Mouse (Mus musculus) mouse embryonic stem cell (cell line): Measurements from ENCODE around the gene Ergic1.

Experiments
- in situ Hi-C, 2 experiments: fragments of 300-500 bp; cut with MboI; formaldehyde crosslinking; loops; 1 replicate in 1 of 2; 3 replicates in 1 of 2; pipeline ENCODE4 v1.14.3; 2019 to 2020; ENCODE audit warnings: low sequenced_read_pairs in 2 of 2, low pct_unique_long_range_greater_than_20kb in 1 of 2, mixed read lengths in 1 of 2; ENCODE audit not compliant: unreplicated experiment in 1 of 2

Gene Ergic1

DNA sequence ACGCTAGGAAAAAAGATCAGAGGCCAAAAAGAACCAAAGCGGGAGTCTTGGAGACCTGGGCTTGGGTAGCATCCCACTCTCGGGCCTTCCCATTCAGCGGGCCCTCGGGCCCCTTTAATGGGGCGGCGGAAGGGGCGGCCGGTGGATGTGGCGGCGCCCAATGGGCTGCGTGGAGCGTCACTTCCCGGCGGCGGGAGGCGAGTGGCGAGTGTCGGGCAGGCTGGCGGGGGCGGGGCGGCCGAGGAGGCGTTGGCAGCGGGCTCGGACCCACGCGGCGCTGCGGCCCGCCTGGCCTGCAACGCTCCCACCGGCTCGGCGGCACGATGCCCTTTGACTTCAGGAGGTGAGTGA lies at the start of gene Ergic1:
Ergic1 (plus strand) TSS at position 200 of the 351 bp plus-strand sequence.
- in situ Hi-C loops, result no loop called here

DNA sequence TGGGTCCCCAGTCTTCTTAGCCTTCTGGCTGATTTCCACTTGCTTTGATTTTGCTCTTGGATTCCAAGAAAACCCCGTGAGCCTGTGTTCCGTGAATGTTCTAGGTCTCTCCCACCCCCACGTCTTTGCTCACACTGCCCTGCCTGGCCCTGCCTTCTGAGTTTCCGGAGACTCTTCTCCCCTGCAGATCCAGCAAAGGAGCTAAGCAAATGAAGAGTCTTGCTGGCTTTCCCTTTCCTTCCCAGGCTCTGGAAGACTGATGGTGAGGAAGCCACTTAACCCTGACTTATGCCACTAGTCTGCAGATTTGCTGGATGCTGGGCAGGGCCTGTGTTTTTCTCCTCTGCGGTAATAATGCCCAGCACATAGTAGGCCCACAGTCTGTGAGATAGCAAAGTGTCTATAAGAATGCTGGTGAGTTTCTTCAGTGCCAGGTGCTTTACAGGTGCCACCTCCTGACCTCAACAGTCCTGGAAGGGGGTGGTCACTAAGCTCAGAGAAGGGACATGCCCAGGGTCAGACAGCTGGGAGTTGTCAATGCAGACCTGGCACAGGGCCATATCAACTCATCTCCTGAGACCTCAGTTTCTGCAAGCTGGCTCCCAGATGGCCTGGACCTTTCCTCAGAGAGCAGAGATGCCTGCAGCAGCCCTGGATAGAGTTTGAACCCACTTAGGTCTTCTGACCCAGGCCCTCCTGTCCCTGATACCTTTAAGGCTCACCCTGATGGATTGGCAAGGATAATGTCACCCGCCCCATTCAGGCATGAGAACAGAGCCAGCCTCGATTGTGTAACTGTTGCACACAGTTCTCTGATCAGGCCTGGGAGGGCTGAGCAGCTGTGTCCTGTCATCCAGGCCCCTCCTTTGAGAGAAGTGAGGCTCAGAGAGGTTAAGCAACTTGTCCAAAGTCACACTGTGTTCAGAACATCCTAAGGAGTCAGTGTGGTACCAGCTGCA lies 49.2 kb upstream of the Ergic1 start:
- in situ Hi-C loops, result no loop called here

DNA sequence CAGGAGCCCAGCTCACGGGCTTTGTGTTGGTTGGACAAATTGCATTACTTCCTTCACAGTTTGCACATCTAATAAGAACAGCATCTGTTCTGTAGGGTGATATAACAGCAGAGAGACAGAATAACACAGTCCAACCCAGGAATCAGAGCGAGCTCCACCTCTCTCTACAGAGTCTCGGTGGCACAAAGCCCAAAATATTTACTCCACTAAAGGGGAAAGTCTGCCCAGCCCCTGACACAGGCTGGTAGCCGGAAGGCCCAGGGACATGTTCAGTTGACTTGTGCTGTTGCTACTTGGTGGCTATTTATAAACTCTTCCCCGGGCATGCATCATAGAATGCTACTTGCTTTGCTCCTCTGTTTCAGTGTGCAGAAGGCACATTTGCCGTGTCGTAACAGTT lies 48.3 kb upstream of the Ergic1 start:
- in situ Hi-C loops, result no loop called here

DNA sequence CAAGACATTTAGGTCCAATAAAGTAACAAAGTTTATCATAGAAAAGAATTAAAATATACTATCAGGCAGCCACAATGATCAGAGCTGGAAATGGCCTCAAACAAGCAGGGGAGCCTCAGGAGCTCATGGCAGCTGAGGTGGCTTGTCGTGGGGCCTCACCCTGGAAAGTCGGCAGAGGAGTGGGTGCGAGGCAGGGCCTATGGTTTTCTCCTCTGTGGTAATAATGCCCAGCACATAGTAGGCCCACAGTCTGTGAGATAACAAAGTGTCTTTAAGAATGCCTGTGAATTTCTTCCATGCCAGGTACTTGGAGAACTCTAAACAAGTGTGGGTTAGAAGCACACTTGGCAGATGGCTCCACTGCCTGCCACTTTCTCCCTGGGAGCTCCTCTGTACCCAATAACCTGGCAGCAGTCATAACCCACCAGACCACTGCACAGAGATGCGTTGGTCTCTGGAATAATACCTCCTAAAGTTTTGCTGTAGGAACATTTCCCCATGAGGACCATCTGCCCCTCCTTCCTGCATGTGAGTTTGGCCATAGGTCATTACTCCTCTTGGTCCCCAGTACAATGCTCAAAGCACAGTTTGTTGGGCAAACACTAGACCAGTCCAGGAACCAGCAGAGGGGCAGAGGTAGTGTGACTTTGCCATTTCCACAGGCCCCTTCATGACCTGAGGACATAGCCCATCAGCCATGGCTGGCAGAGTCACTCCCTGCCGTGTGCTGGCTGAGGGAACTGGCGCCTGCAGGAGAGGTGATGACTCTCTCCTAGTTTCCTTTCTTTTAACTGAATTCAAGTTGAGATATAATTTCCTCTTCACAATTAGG lies 47.6 kb upstream of the Ergic1 start:
- in situ Hi-C loops, result no loop called here

DNA sequence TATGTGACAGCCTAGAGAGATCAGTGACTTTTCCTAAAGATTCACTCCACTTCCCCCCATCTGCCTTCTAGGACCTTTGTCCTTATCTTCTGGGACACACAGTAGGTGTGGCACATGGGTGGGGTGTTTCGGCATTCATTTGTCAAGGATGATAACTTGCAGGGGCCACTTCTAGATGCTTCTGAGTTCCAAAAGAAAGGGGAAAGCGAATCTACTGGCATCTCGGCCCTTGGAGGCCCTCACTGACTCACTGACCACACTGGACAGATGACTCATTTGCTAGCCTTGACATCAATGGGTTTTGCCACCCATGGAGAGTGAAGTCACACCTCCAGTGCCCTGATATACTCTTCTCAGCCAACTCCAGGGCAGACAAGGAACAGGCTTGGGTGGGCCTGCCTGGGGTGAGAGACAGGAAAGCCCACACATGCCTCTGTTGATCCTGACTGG lies 46.7 kb upstream of the Ergic1 start:
- in situ Hi-C loops, result no loop called here

DNA sequence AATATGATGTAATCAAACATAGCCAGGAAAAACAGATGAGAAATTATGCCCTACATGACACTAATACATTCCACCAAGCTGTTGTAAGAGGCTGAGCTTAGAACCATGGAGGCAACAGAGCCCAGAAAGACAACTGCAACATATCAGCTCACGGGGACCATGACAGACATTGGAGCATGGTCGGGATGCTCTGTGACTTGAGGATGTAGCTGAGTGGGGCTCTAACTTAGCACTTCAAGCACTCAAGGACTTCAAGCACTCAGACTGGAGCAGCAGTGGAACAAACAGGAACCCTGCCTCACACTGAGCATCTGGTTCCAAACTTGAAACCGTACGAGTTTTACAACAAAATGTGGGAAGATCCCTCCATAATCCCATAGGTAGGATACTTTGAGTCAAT lies 45.6 kb upstream of the Ergic1 start:
- in situ Hi-C loops, result no loop called here

DNA sequence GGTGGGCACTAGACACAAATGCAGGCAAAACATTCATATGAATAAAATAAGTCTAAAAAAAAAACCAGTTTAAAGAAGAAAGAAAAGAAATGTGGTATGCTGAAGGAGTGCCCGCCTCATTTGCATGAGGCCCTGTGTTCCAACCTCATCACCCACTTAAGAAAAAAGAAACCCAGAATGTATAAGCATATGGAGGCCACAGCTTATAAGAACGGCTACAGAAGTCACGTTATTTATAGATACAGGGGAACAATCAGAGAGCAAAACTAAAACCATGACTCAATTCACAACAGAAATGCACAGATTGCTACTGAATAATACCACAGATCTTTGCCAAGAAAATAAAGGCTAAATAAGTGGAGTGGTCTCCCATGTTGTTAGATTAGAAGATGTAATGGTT lies 43.0 kb upstream of the Ergic1 start:
- in situ Hi-C loops, result no loop called here

DNA sequence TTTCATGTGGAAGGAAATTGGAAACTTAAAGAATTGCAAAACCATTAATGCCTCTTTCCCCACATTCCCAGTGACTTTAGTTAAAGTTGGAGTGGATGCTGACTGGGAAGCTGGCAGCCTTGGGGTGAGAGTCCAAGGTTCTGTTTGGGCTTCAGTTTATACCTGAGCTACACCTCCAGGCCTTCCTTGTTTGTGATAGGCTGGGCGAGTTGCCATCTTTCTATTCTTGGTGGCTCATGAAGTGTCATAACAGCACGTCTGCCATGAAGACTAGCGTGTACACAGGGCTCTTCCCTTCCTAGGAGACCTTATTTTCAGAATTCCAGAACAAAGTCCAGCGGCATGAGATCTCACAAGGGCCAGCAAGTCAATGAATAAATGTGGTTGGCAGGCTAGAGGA lies 38.6 kb upstream of the Ergic1 start:
- in situ Hi-C loops, result no loop called here

DNA sequence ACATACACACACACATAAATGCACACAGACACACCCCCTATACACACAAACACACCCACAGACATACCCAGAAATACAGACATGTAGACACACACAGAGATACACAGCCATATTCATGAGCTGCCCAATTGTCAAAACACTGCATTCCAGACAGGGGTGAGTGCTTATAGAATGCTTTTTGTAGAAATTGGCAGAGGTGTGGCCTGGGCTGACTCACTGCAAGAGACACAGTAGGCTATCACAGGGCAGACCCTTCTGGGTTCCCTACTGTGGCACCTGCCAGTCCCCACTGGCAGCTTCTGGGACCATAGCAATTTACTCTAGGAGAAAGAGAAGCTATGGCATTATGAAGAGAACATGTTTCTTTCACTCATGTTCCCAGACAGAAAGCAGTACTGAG lies 37.0 kb upstream of the Ergic1 start:
- in situ Hi-C loops, result no loop called here

DNA sequence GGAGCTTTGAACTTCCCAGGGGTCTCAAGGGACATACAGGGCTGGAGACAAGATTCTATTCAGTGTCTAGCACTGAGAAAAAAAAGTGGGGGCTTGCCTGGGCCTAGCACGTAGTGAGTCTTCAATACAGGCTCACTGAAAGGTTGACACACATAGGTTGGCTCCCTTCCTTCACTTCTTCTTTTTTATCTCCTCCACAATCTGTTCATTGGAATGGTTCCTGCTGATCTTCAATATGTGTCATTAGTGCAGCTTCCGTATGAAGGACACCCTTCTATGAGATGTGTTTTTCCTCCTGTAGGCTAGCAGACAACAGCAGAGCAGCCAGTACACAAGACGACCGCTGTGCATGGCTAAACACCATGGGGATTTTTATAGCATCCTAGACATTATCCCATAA lies 36.5 kb upstream of the Ergic1 start:
- in situ Hi-C loops, result no loop called here

DNA sequence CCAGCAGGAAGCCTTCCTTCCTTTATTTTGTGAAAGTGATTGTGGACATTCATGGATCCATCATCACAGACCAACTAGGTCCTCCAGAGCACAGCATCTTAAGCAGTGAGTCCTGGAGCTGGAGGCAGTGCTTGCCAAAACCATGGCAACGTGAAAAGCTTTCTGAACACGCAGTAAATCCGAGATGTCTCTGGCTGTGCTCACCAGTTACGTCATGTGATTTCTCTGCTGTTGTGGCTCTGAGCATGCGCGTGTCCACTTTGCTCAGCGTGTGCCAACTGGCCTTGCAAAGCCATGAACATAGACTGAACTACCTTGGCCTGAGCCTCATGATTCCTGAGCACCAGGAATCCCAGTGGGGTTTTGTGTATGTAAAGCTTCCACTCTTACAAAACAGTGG lies 36.0 kb upstream of the Ergic1 start:
- in situ Hi-C loops, result no loop called here

DNA sequence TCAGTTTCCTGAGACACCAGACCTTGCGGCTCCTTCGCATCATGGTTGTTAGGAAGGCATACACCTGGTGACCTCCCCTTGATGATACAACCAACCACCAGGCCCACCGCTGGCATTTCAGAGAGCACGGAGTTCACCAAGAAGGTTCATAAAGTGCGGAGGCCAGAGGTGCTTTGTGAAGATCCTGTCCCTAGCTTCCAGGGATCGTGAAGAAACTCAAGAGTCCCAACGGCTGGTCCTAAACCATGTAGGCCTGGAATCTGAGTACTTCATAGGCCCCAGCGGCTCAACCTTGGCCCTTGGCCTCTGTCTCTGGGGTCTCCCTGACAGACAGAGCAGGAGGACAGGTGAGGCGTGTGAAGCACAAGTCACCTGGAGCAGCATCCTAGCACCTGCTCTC lies 34.0 kb upstream of the Ergic1 start:
- in situ Hi-C loops, result no loop called here

DNA sequence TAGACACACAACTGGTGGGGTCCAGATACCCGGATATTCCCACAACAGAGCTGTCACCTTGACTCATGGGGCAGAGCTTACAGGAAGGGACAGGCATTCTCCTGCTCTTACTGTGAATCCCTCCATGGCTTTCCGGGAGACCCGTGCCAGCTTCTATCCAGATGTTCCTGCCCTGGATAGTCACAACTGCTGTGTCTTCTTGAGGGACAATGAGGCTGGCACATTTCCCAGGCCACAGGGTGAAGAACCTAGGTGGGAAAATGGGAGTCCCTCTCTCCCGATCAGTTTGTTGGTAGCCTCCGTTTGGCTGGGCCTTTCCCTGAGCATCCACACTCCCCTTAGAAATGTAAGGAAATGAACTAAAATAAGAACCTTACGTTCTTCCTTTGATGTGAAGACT lies 32.5 kb upstream of the Ergic1 start:
- in situ Hi-C loops, result no loop called here

DNA sequence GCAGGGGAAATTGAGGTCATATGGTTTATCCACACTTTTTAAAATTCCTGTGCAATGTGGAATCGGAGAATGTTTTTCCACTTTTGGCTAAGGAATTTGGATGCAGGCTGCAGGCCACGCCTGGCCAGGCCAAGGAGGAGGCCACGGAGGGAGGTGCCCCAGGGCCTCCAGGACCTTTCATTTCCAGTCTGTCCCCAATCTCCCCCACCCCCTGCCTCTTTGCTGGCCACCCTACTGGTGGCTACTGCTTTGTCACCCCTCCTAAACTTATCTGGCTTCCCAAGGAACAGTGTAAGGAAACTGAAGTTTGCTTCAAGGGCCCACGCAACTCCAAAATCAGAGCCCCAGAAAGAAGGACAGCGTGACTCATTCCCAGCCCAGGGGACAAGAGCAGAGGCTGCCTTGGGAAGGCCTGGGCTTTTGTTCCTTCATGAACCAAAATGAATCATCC lies 31.5 kb upstream of the Ergic1 start:
- in situ Hi-C loops, result no loop called here

DNA sequence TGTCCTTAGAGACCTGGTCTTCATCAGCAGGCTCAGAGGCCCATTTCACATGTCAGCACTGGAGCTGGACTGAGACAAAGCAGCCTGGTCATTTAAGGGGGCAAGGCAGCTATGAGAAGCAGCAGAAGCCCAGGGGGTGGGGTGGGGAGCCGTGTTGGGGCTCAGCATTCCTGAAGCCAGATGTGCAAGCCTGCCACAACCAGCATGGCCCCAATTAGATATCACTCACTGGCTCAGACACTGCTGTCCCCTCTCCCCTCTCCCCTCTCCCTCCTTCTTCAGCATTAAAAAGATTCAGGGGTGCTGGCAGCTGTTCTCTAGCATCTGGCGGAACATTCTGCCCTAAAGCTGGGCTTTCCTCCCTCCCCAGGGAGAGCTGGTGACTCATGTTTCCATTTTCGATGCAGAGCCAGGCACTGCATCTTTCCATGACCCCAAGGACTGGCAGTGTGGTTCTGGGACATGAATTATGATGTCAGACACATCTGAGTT lies 30.7 kb upstream of the Ergic1 start:
- in situ Hi-C loops, result no loop called here

DNA sequence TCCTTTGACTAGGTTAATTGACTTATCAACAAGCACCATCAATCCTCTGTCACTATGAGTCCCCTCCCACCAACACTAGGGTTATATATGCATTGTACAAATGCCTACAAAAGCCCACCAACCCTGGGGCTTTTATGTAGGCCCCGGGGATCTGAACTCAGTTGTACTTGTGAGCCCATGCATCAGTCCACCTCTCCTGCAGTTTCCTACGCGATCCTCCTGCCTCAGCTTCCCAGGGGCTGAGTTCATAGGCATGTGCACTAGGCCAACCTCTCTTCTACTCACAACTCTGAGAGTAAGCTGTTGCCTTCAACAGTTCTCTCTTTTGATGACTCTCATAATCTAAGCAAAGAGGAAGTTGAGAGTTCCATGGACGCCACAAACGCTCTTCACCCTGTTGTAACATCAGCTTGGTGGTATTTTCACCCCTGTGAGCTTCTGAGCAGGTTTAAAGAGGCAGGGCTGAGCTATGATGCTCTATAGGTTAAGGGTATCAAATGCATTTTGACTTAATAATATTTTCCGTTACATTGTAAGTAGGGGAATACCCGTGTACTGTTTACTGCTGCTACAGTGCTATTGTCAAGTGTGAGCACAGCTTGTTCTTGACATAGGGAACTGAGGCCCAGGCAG lies 29.8 kb upstream of the Ergic1 start:
- in situ Hi-C loops, result no loop called here

DNA sequence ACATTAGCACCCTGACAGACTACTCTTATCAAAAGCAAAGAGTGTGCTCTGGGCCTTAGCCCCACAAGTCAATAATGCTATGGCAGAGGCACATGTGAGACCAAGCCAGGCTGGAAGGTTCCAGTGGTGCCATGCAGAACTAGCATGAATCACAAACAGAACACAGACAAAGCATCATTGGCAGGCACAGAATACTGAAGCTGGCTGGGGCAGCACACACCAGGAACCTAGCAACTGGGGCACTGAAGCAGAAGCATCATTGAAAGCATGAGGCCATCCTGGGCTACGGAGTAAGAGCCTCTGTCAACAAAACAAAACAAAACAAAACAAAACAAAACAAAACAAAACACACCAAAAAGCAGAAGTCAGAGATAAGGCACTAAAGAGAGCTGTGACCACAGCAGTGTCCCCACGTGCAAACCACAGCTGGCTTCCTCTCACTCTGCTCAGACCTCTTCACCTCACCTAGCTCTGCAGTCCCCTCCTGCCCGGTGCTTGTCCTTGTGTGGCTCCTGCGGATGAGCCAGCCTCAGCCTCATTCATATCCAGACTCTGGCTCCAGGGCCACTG lies 28.7 kb upstream of the Ergic1 start:
- in situ Hi-C loops, result no loop called here

DNA sequence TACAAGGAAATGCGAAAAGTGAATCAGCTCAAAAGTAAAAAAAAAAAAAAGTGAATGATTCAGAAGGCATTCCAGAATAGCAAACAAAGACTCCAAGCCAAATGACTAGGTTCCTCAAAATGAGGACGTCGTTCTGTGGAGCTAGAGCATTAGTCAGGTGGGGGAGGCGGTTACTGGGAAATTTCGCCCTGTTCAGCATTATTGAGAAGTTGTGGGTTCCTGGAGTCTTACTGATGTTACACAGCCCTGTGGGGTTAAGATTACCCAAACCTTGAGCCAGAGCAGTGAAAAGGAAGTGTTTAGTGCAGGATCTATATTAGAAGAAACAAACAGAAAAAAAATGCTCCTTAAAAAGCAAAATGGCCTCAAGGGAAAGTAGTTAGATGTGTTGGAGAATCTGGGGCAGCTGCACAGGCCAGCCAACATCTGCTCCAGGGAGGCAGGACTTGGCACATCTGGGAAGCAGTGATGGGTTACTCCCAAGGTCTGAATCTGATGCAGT lies 27.4 kb upstream of the Ergic1 start:
- in situ Hi-C loops, result no loop called here
